Mouse (Mus musculus) kidney, postnatal 0 days (tissue): ENCODE results near the gene Setd1b. TPM values are rescaled to one million over a fixed set of nuclear protein-coding genes. Genes with fewer than 3 reads are reported as not detected.

ENCODE experiments used
- ATAC-seq: fragments of 200-750 bp; cut with Nextera tagmentation; replicated peaks from 2 replicates; pipeline ENCODE4 v1.8.0; 2017; ENCODE audit warnings: low read depth, moderate number of reproducible peaks, moderate TSS enrichment, moderate library complexity; ENCODE audit not compliant: low FRiP score
- DNase-seq: peaks from one replicate; pipeline ENCODE4 v3.0.0-alpha.2; 2016; ENCODE audit warnings: low spot score
- H3K27ac ChIP-seq: fragments of 300-500 bp; sonication (generic); 2 replicates; pipeline ENCODE4 v1.5.1; 2014; ENCODE audit warnings: mild to moderate bottlenecking
- H3K27me3 ChIP-seq: fragments of 300-500 bp; sonication (generic); 2 replicates; pipeline ENCODE4 v1.6.1; 2014; ENCODE audit warnings: low read length, mixed read lengths; ENCODE audit not compliant: insufficient read depth
- H3K36me3 ChIP-seq: fragments of 300-500 bp; sonication (generic); 2 replicates; pipeline ENCODE4 v1.6.1; 2014; ENCODE audit warnings: low read length, mixed read lengths; ENCODE audit not compliant: insufficient read depth
- H3K4me1 ChIP-seq: fragments of 300-500 bp; sonication (generic); replicated peaks from 2 replicates; pipeline ENCODE4 v1.6.1; 2014; ENCODE audit warnings: antibody characterized with exemption, low read length, mixed read lengths; ENCODE audit not compliant: insufficient read depth
- H3K4me2 ChIP-seq: fragments of 300-500 bp; sonication (generic); 2 replicates; pipeline ENCODE4 v1.6.1; 2014; ENCODE audit warnings: mild to moderate bottlenecking, low read length, moderate library complexity, mixed read lengths
- H3K4me3 ChIP-seq: fragments of 300-500 bp; sonication (generic); replicated peaks from 2 replicates; pipeline ENCODE4 v1.5.1; 2014; ENCODE audit warnings: low read depth, low read length
- H3K9ac ChIP-seq: fragments of 300-500 bp; sonication (generic); 2 replicates; pipeline ENCODE4 v1.6.1; 2014; ENCODE audit warnings: low read depth, low read length
- H3K9me3 ChIP-seq: fragments of 300-500 bp; sonication (generic); replicated peaks from 2 replicates; pipeline ENCODE4 v1.6.1; 2016; ENCODE audit warnings: low read length, inconsistent platforms, mixed read lengths
- CTCF ChIP-seq: IDR thresholded peaks from 2 replicates; pipeline ENCODE4 v1.5.1; 2016; ENCODE audit warnings: antibody characterized with exemption, low read depth, mild to moderate bottlenecking, moderate library complexity
- WGBS: fragments of 180-500 bp; shearing (Covaris S2); extraction: QIAGEN DNeasy Blood & Tissue Kit; methylation state at CpG from one replicate; pipeline ENCODE4 v1.1.7; 2014; 5-methylcytosine and 5-hydroxymethylcytosine counted together
- polyA plus RNA-seq: library from polyadenylated mRNA; unstranded; fragments of >200 nt; fragmentation: Nextera tagmentation; extraction: Ambion mirVana; gene quantifications from 2 replicates; pipeline ENCODE4 v1.2.1, GENCODE M21; 2015

Setd1b gene
- polyA plus RNA-seq, 1 experiment from 2014 or later = 7.0 TPM

DNA sequence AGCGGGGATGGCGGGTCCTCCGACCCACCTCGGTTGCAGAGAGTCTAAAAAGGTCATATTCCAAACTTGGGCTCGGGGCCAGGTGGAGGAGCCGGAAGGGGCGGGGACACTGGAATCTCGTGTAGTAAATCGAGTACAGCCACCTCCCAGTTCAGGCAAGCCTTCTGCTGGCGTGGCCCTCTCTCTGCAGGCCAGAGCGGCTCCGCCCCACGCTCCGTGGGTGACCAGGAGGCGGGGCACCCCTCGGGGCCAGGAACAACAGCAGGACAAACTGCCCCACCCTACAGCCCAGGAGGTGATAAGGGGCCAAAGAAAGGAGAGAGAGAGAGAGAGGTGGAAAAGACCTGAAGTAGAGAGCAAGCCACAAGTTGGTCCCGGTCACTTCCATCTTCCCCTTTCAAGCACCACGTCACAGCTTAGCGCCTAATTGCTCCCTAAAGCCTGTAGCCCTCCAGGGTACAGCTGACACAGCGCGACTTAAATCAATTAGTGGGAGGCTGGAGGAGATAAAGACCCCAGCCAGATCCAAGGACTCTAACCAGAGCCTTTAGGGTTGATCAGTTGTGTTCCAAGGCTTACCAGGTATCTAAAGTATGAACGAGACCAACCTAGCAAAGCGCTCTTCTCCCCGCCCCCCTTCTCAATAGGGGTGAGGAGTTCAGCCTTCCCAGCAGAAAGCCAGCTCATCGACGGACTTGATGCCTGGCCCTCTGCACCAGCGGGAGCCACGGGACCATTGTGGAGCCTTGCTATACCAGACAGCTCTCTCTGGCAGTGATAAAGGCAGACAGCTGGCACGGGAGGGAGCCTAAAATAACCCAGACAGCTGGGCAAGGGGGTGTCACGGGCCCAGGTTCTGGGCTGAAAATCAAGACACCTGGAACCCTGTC, 6.3 kb upstream of the Setd1b start:
- no peaks in the 10 kb centered on the region for H3K9me3 ChIP-seq
- H3K4me1 ChIP-seq = peaks cover 58% of the 10 kb centered on the region
- peak overlapping the region; percentile 87 for H3K4me3 ChIP-seq
- no peaks in the 10 kb centered on the region for H3K27me3 ChIP-seq
- peak; percentile 93 for DNase-seq
- peak; percentile 41 for TF ChIP-seq CTCF
- H3K36me3 ChIP-seq = no peaks in the 10 kb centered on the region
- WGBS = 2% methylated on average over 30 of the region's 30 CpGs
- peak; percentile 12; the same call in 1 of the 2 replicates for ATAC-seq
- peak overlapping the region; percentile 100 for H3K27ac ChIP-seq
- H3K4me2 ChIP-seq = peak overlapping the region; percentile 100
- H3K9ac ChIP-seq = peak overlapping the region; percentile 94

DNA sequence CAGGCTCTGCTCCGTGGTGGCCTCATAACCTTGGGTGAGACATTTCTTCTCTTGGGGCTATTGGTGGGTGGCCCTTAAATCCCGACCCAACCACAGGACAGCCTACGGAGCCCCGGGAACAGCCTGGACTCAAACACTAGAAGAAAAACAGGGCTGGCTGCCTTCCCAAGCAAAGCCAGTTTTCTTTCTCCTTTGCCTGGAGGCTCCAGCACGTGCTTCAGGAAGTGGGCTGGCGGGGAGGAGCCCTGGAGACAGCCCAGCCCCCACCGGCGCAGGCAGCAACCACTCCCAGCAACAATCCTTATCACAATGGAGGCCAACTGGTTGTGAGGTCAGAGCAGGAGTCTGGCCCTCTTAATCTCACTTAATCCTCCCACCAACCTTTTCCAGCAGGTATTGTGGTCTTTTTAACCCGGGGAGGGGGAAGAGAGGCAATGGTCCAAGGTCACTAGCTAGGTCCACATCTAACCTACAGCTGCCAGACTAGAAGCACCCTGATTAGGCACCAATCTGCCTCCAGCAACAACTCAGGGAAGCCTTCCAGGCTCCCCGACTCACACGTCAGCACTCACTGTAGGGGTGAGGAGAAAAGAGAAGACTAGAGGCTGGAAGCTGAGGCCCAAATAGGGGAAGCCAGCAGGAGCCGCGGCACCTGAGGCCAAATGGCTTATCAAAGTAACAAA, 5.5 kb upstream of the Setd1b start:
- peak overlapping the region; percentile 94 for H3K9ac ChIP-seq
- peak overlapping the region; percentile 87 for H3K4me3 ChIP-seq
- H3K36me3 ChIP-seq = no peaks in the 10 kb centered on the region
- no peak for TF ChIP-seq CTCF
- H3K4me2 ChIP-seq = peak overlapping the region; percentile 100
- ATAC-seq (peak; percentile 21), DNase-seq (peak; percentile 96)
- H3K27ac ChIP-seq = peak overlapping the region; percentile 100
- under 1% methylated on average over 13 of the region's 13 CpGs for whole genome bisulfite sequencing
- H3K27me3 ChIP-seq = no peaks in the 10 kb centered on the region
- H3K9me3 ChIP-seq = no peaks in the 10 kb centered on the region
- peaks cover 56% of the 10 kb centered on the region for H3K4me1 ChIP-seq

DNA sequence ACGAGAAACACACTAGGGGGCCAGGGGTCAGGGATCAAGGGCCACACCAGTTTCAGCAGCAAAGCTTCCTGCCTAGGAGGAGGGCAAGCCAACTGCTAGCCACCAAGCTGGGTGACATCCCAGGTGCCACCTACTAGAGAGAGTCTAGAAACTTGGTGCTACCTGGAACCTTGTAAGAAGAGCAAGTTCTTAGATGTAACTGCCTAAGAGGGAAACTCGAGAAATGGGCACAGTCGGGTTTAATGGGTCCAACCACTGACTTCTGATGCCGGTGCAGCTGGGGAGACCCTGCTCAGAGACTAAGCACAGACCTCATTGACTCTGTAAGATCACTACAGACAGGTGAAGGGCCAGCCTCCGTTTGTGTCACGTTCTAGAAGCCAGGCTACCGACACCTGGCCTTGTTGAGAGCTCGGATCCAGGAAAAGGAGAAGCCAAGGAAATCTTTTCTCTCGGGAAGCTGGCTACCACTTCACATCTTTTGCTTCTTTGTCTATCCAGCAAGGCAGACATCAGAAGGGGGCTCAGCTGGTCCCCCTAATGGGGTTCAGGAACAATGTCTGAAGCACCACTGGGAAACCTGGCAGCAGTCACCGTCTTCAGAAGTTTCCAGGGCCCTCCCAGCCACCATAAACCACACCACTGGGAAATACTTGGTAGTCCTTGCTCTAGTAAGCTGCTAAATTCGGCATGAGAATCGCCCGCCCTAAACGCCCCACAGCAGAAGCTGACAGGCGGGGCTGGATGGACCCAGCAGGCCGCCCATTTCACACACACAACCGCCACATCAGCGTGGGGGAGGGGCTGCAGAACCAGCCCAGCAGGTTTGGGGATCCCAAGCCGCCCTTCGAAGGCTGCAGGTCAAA, 4.7 kb upstream of the Setd1b start:
- Histone ChIP-seq H3K27me3 (no peaks in the 10 kb centered on the region), H3K4me2 (peak overlapping the region; percentile 100), H3K9me3 (no peaks in the 10 kb centered on the region), H3K4me1 (peaks cover 48% of the 10 kb centered on the region), H3K9ac (peak overlapping the region; percentile 94), H3K36me3 (no peaks in the 10 kb centered on the region), H3K4me3 (peak overlapping the region; percentile 87), H3K27ac (peak overlapping the region; percentile 100)
- peak; percentile 75 for DNase-seq
- ATAC-seq = no peak
- no peak for TF ChIP-seq CTCF
- 4% methylated on average over 20 of the region's 20 CpGs for WGBS

DNA sequence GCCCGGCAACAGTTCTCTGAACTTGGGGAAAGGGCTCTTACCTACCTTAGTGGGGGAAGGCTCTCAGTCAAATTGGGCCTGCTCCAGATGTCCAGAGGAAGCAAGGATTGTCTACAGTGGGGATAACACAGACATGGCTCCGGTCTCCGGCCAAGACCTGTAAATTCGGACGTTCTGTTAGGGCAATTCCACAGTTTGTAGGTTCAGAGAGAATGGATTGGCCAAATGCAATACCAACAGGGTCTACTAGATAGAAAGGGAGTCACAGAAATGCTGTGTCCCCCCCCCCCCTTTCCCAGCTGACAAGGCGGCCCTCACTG, 4.1 kb upstream of the Setd1b start:
- 0% methylated on average over 6 of the region's 6 CpGs for WGBS
- no peaks in the 10 kb centered on the region for H3K9me3 ChIP-seq
- H3K4me3 ChIP-seq = peak overlapping the region; percentile 87
- H3K27me3 ChIP-seq = no peaks in the 10 kb centered on the region
- DNase-seq (no peak), ATAC-seq (no peak)
- peak overlapping the region; percentile 100 for H3K4me2 ChIP-seq
- peaks cover 45% of the 10 kb centered on the region for H3K4me1 ChIP-seq
- H3K27ac ChIP-seq = peak overlapping the region; percentile 100
- peak overlapping the region; percentile 94 for H3K9ac ChIP-seq
- no peaks in the 10 kb centered on the region for H3K36me3 ChIP-seq
- no peak for TF ChIP-seq CTCF

DNA sequence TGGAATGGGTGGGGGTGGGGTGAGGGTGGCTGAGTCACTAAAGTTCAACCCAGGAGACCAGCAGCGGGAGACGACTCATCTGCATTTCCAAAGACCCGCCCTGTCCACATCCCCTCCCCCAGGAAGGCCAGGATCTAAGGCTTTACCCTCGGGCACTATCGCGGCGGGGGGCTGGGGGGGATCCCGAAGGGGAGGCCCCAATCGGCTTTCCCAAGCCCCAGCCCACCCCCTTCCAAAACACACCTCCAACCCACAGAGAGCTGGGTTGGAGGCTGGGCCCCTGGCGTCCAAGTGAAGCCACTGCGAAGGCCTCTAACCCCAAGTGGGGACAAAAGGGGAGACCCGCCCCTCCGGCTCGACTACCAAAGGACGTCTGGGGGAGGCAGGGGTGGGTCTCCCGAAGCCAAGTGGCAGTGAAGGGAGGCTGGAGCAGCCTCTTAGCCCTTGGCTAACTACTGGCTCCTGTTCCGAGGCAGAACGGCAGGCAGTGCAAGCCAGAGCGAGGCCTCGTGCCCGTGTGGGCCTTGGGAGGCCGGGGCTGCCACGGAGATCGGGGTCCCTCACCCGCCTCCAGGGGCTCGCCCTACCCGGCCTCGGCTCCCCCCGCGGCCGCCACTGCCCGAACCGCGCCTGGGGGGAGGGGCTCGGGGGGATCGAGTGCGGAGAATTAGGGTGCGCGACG, 3.6 kb upstream of the Setd1b start:
- peak overlapping the region; percentile 100 for H3K4me2 ChIP-seq
- ATAC-seq (peak; percentile 43), DNase-seq (peak; percentile 92)
- H3K9me3 ChIP-seq = no peaks in the 10 kb centered on the region
- peak overlapping the region; percentile 100 for H3K27ac ChIP-seq
- peak overlapping the region; percentile 87 for H3K4me3 ChIP-seq
- H3K27me3 ChIP-seq = no peaks in the 10 kb centered on the region
- peak overlapping the region; percentile 94 for H3K9ac ChIP-seq
- peak; percentile 27; the same call in 1 of the 2 replicates for TF ChIP-seq CTCF
- WGBS = under 1% methylated on average over 30 of the region's 40 CpGs
- no peaks in the 10 kb centered on the region for H3K36me3 ChIP-seq
- peaks cover 45% of the 10 kb centered on the region for H3K4me1 ChIP-seq
